Mouse (Mus musculus) kidney, adult 2 months (tissue): ENCODE results near the gene Morn1.

Source experiments
- CTCF ChIP-seq: fragments of 200-500 bp; conservative IDR thresholded peaks from 2 replicates; pipeline ENCODE4 v1.5.1; 2011; ENCODE audit warnings: low read depth, mild to moderate bottlenecking, control low read depth, low read length, moderate library complexity, mixed read lengths; ENCODE audit not compliant: insufficient read depth, insufficient read length
- POLR2A ChIP-seq: fragments of 200-500 bp; IDR thresholded peaks from one replicate; pipeline ENCODE4 v1.6.1; 2011; ENCODE audit warnings: low read depth, low read length, control low read depth

GRCm38 (mm10) chr4:155188803-155189202 lies 102.4 kb downstream of the Morn1 start:
- no peak for TF ChIP-seq POLR2A
- TF ChIP-seq CTCF: no peak
